Mouse (Mus musculus) hindbrain, postnatal 0 days (tissue): ENCODE measurements around the gene Efna5. TPM values are rescaled to one million over a fixed set of nuclear protein-coding genes. Genes with fewer than 3 reads are reported as not detected.

ENCODE experiments used
- ATAC-seq: fragments of 200-750 bp; cut with Nextera tagmentation; 2 replicates; pipeline ENCODE4 v1.8.0; 2017; ENCODE audit warnings: mild to moderate bottlenecking, moderate TSS enrichment, moderate library complexity
- DNase-seq: peaks from one replicate; pipeline ENCODE4 v3.0.0-alpha.2; 2015; ENCODE audit warnings: low spot score
- H3K27ac ChIP-seq: fragments of 300-500 bp; sonication (generic); 2 replicates; pipeline ENCODE4 v1.5.1; 2014; ENCODE audit warnings: mild to moderate bottlenecking
- H3K27me3 ChIP-seq: fragments of 300-500 bp; sonication (generic); 2 replicates; pipeline ENCODE4 v1.6.1; 2014; ENCODE audit warnings: low read length, mixed read lengths; ENCODE audit not compliant: insufficient read depth
- H3K36me3 ChIP-seq: fragments of 300-500 bp; sonication (generic); 2 replicates; pipeline ENCODE4 v1.6.1; 2014; ENCODE audit warnings: low read length, mixed read lengths; ENCODE audit not compliant: insufficient read depth
- H3K4me1 ChIP-seq: fragments of 300-500 bp; sonication (generic); 2 replicates; pipeline ENCODE4 v1.6.1; 2014; ENCODE audit warnings: antibody characterized with exemption, low read length, mixed read lengths; ENCODE audit not compliant: insufficient read depth
- H3K4me2 ChIP-seq: fragments of 300-500 bp; sonication (generic); 2 replicates; pipeline ENCODE4 v1.6.1; 2014; ENCODE audit warnings: low read depth, mild to moderate bottlenecking, low read length, moderate library complexity, mixed read lengths
- H3K4me3 ChIP-seq: fragments of 300-500 bp; sonication (generic); 2 replicates; pipeline ENCODE4 v1.5.1; 2014; ENCODE audit warnings: low read length
- H3K9ac ChIP-seq: fragments of 300-500 bp; sonication (generic); replicated peaks from 2 replicates; pipeline ENCODE4 v1.6.1; 2014; ENCODE audit warnings: mild to moderate bottlenecking, low read length, moderate library complexity, mixed read lengths
- H3K9me3 ChIP-seq: fragments of 300-500 bp; sonication (generic); 2 replicates; pipeline ENCODE4 v1.6.1; 2016; ENCODE audit warnings: low read length, mixed read lengths
- CTCF ChIP-seq: IDR thresholded peaks from 2 replicates; pipeline ENCODE4 v1.5.1; 2016; ENCODE audit warnings: antibody characterized with exemption, control low read depth, low read depth
- WGBS: fragments of 180-500 bp; shearing (Covaris S2); extraction: QIAGEN DNeasy Blood & Tissue Kit; methylation state at CpG from one replicate; pipeline ENCODE4 v1.1.7; 2014; 5-methylcytosine and 5-hydroxymethylcytosine counted together
- polyA plus RNA-seq: library from polyadenylated mRNA; unstranded; fragments of >200 nt; fragmentation: Nextera tagmentation; extraction: Ambion mirVana; gene quantifications from 2 replicates; pipeline ENCODE4 v1.2.1, GENCODE M21; 2015
- total RNA-seq: library from RNA; depleted of rRNA; stranded (reverse); fragments of >200 nt; gene quantifications from 2 replicates; pipeline ENCODE4 v1.2.3, GENCODE M21; 2014

Efna5 gene
- total and polyA plus RNA-seq, 2 experiments from 2014 or later: 5.3 to 40.2 TPM

GRCm38 (mm10) chr17:62875727-62876126, 5.4 kb downstream of the Efna5 start:
- Histone ChIP-seq H3K27me3 (no peaks in the 10 kb centered on the region), H3K36me3 (no peaks in the 10 kb centered on the region), H3K4me3 (no peak overlapping the region), H3K4me2 (no peak overlapping the region), H3K9me3 (no peaks in the 10 kb centered on the region), H3K9ac (no peak overlapping the region), H3K27ac (no peak overlapping the region), H3K4me1 (no peaks in the 10 kb centered on the region)
- 14% methylated on average over 3 of the region's 3 CpGs for WGBS
- no peak for TF ChIP-seq CTCF
- no peak for ATAC-seq
- peak; percentile 18 for DNase-seq

- no peaks in the 10 kb centered on the region for H3K9me3 ChIP-seq
- no peaks in the 10 kb centered on the region for H3K36me3 ChIP-seq
- WGBS: 39% methylated on average over 3 of the region's 3 CpGs
- no peak overlapping the region for H3K27ac ChIP-seq
- no peak overlapping the region for H3K9ac ChIP-seq
- no peak overlapping the region for H3K4me2 ChIP-seq
- no peak overlapping the region for H3K4me3 ChIP-seq
- no peaks in the 10 kb centered on the region for H3K4me1 ChIP-seq
- no peak for ATAC-seq
- DNase-seq: no peak
- no peak for TF ChIP-seq CTCF
- no peaks in the 10 kb centered on the region for H3K27me3 ChIP-seq
Measured at GRCm38 (mm10) chr17:62871928-62872327, 9.2 kb downstream of the Efna5 start.

- Histone ChIP-seq H3K4me3 (no peak overlapping the region), H3K4me1 (no peaks in the 10 kb centered on the region), H3K9ac (no peak overlapping the region), H3K9me3 (no peaks in the 10 kb centered on the region), H3K27ac (no peak overlapping the region), H3K27me3 (no peaks in the 10 kb centered on the region), H3K4me2 (no peak overlapping the region), H3K36me3 (no peaks in the 10 kb centered on the region)
- ATAC-seq (no peak), DNase-seq (no peak)
- TF ChIP-seq CTCF: no peak
- 33% methylated on average over 5 of the region's 5 CpGs for WGBS
Measured at GRCm38 (mm10) chr17:62871191-62871590, 9.9 kb downstream of the Efna5 start.

GRCm38 (mm10) chr17:62870446-62870845, 10.7 kb downstream of the Efna5 start:
- no peaks in the 10 kb centered on the region for H3K27me3 ChIP-seq
- no peak overlapping the region for H3K9ac ChIP-seq
- 57% methylated on average over 5 of the region's 5 CpGs for WGBS
- H3K4me3 ChIP-seq: no peak overlapping the region
- ATAC-seq: no peak
- no peaks in the 10 kb centered on the region for H3K4me1 ChIP-seq
- no peaks in the 10 kb centered on the region for H3K9me3 ChIP-seq
- no peak overlapping the region for H3K4me2 ChIP-seq
- no peak overlapping the region for H3K27ac ChIP-seq
- no peak for DNase-seq
- H3K36me3 ChIP-seq: no peaks in the 10 kb centered on the region
- no peak for TF ChIP-seq CTCF

GRCm38 (mm10) chr17:62864966-62865365, 16.2 kb downstream of the Efna5 start:
- H3K9ac ChIP-seq: no peak overlapping the region
- H3K4me2 ChIP-seq: no peak overlapping the region
- no peak for TF ChIP-seq CTCF
- ATAC-seq (no peak), DNase-seq (no peak)
- WGBS: 96% methylated on average over 8 of the region's 8 CpGs
- H3K4me3 ChIP-seq: no peak overlapping the region
- no peaks in the 10 kb centered on the region for H3K36me3 ChIP-seq
- H3K9me3 ChIP-seq: no peaks in the 10 kb centered on the region
- H3K27ac ChIP-seq: no peak overlapping the region
- no peaks in the 10 kb centered on the region for H3K4me1 ChIP-seq
- no peaks in the 10 kb centered on the region for H3K27me3 ChIP-seq

- peak overlapping the region; percentile 27; the same call in 1 of the 2 replicates for H3K4me2 ChIP-seq
- no peaks in the 10 kb centered on the region for H3K36me3 ChIP-seq
- ATAC-seq (no peak), DNase-seq (no peak)
- no peaks in the 10 kb centered on the region for H3K9me3 ChIP-seq
- 50% methylated on average over 3 of the region's 3 CpGs for WGBS
- H3K27me3 ChIP-seq: no peaks in the 10 kb centered on the region
- no peaks in the 10 kb centered on the region for H3K4me1 ChIP-seq
- H3K27ac ChIP-seq: 0 out of 2 replicates have a peak overlapping the region, but pooled peaks have one; percentile 21
- TF ChIP-seq CTCF: no peak
- H3K9ac ChIP-seq: no peak overlapping the region
- no peak overlapping the region for H3K4me3 ChIP-seq
Measured at GRCm38 (mm10) chr17:62863004-62863403, 18.1 kb downstream of the Efna5 start.

- Histone ChIP-seq H3K27me3 (no peaks in the 10 kb centered on the region), H3K27ac (peak overlapping the region; percentile 21; the same call in 1 of the 2 replicates), H3K9ac (no peak overlapping the region), H3K4me3 (no peak overlapping the region), H3K4me1 (no peaks in the 10 kb centered on the region), H3K36me3 (no peaks in the 10 kb centered on the region), H3K4me2 (peak overlapping the region; percentile 27), H3K9me3 (no peaks in the 10 kb centered on the region)
- no peak for TF ChIP-seq CTCF
- DNase-seq (peak; percentile 52), ATAC-seq (peak; percentile 87)
- WGBS: 26% methylated on average over 12 of the region's 12 CpGs
Measured at GRCm38 (mm10) chr17:62862298-62862999, 18.7 kb downstream of the Efna5 start.
